Mouse (Mus musculus) liver, embryonic 11.5 days (tissue): ENCODE results near the gene Cpeb4. TPM values are rescaled to one million over a fixed set of nuclear protein-coding genes. Genes with fewer than 3 reads are reported as not detected.
"Not testable (repeated sequence)": the region's sequence is repeated elsewhere in the genome, so short reads cannot be mapped to it uniquely, and the experiment has no call there.

Source experiments
- ATAC-seq: fragments of 200-750 bp; cut with Nextera tagmentation; replicated peaks from 2 replicates; pipeline ENCODE4 v1.8.0; 2017; ENCODE audit warnings: moderate number of reproducible peaks, mild to moderate bottlenecking, moderate TSS enrichment, moderate library complexity; ENCODE audit not compliant: low FRiP score
- DNase-seq: peaks from one replicate; pipeline ENCODE4 v3.0.0-alpha.2; 2017; ENCODE audit warnings: low spot score
- H3K27ac ChIP-seq: fragments of 300-500 bp; sonication (generic); 2 replicates; pipeline ENCODE4 v1.5.1; 2014; ENCODE audit warnings: mild to moderate bottlenecking, low read depth, low read length, control low read depth
- H3K27me3 ChIP-seq: fragments of 300-500 bp; sonication (generic); replicated peaks from 2 replicates; pipeline ENCODE4 v1.6.1; 2014; ENCODE audit warnings: low read length, mixed read lengths; ENCODE audit not compliant: control insufficient read depth, insufficient read depth
- H3K36me3 ChIP-seq: fragments of 300-500 bp; sonication (generic); 2 replicates; pipeline ENCODE4 v1.6.1; 2014; ENCODE audit warnings: mild to moderate bottlenecking, low read length, moderate library complexity, mixed read lengths; ENCODE audit not compliant: control insufficient read depth, insufficient read depth
- H3K4me1 ChIP-seq: fragments of 300-500 bp; sonication (generic); replicated peaks from 2 replicates; pipeline ENCODE4 v1.6.1; 2014; ENCODE audit warnings: low read length, mixed read lengths; ENCODE audit not compliant: control insufficient read depth, insufficient read depth
- H3K4me2 ChIP-seq: fragments of 300-500 bp; sonication (generic); 2 replicates; pipeline ENCODE4 v1.6.1; 2014; ENCODE audit warnings: mild to moderate bottlenecking, control low read depth, moderate library complexity
- H3K4me3 ChIP-seq: fragments of 300-500 bp; sonication (generic); 2 replicates; pipeline ENCODE4 v1.5.1; 2014; ENCODE audit warnings: low read depth, low read length, control low read depth
- H3K9ac ChIP-seq: fragments of 300-500 bp; sonication (generic); 2 replicates; pipeline ENCODE4 v1.6.1; 2014; ENCODE audit warnings: low read depth, low read length, control low read depth
- H3K9me3 ChIP-seq: fragments of 300-500 bp; sonication (generic); 2 replicates; pipeline ENCODE4 v1.6.1; 2016; ENCODE audit warnings: low read length, inconsistent platforms, mixed read lengths; ENCODE audit not compliant: control insufficient read depth
- WGBS: fragments of 180-500 bp; shearing (Covaris S2); extraction: QIAGEN DNeasy Blood & Tissue Kit; methylation state at CpG from one replicate; pipeline ENCODE4 v1.1.7; 2014; 5-methylcytosine and 5-hydroxymethylcytosine counted together
- polyA plus RNA-seq: library from polyadenylated mRNA; unstranded; fragments of >200 nt; fragmentation: Nextera tagmentation; extraction: Ambion mirVana; gene quantifications from 2 replicates; pipeline ENCODE4 v1.2.1, GENCODE M21; 2014

The Cpeb4 gene
- polyA plus RNA-seq, 1 experiment from 2014 or later = 14.4 TPM

GRCm38 (mm10) chr11:31842171-31842959, 29.6 kb upstream of the Cpeb4 start:
- Histone ChIP-seq H3K4me3 (no peak overlapping the region), H3K4me2 (no peak overlapping the region), H3K27me3 (no peaks in the 10 kb centered on the region), H3K4me1 (peaks cover 40% of the 10 kb centered on the region), H3K27ac (peak overlapping the region; percentile 97), H3K9ac (peak overlapping the region; percentile 64; the same call in 1 of the 2 replicates), H3K9me3 (no peaks in the 10 kb centered on the region), H3K36me3 (no peaks in the 10 kb centered on the region)
- ATAC-seq (no peak), DNase-seq (no peak)
- 85% methylated on average over 5 of the region's 5 CpGs for WGBS

- peak overlapping the region; percentile 64 for H3K9ac ChIP-seq
- no peaks in the 10 kb centered on the region for H3K27me3 ChIP-seq
- H3K9me3 ChIP-seq = no peaks in the 10 kb centered on the region
- peaks cover 36% of the 10 kb centered on the region for H3K4me1 ChIP-seq
- no peaks in the 10 kb centered on the region for H3K36me3 ChIP-seq
- H3K4me2 ChIP-seq = peak overlapping the region; percentile 40
- no peak overlapping the region for H3K4me3 ChIP-seq
- H3K27ac ChIP-seq = peak overlapping the region; percentile 97
- WGBS = 68% methylated on average over 7 of the region's 7 CpGs
- peak; percentile 56 for ATAC-seq
- DNase-seq = no peak
These were observed 28.7 kb upstream of the Cpeb4 start for GRCm38 (mm10) chr11:31843177-31843833.

DNA sequence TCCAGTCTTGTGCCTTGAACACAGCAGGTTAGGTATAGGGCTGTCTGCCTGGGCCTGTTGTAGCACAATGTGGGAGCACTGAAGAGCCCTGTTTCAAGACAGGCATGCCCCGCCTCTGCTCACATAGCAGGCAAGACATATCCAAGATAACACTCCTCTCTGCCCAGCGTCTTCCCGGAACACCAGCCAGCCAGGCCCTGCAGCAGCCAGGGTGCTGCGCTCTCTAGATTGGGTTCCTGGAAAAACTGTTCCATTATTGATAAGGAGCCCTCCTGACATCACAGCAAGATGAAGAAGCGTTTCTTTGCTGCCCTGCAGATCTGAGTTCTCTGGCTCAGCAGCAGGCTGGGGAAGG, 28.2 kb upstream of the Cpeb4 start:
- 27% methylated on average over 5 of the region's 5 CpGs for WGBS
- Histone ChIP-seq H3K9ac (peak overlapping the region; percentile 64), H3K9me3 (no peaks in the 10 kb centered on the region), H3K4me2 (peak overlapping the region; percentile 40), H3K4me1 (peaks cover 31% of the 10 kb centered on the region), H3K36me3 (no peaks in the 10 kb centered on the region), H3K4me3 (no peak overlapping the region), H3K27ac (peak overlapping the region; percentile 97), H3K27me3 (no peaks in the 10 kb centered on the region)
- DNase-seq (peak; percentile 67), ATAC-seq (peak; percentile 100)

GRCm38 (mm10) chr11:31845111-31845510, 26.9 kb upstream of the Cpeb4 start:
- H3K36me3 ChIP-seq, H3K9me3 ChIP-seq, H3K4me2 ChIP-seq, ATAC-seq, DNase-seq, H3K4me3 ChIP-seq, H3K27me3 ChIP-seq: not testable (repeated sequence)
- peaks cover 31% of the 10 kb centered on the region for H3K4me1 ChIP-seq
- H3K27ac ChIP-seq = peak overlapping the region; percentile 97; the same call in 1 of the 2 replicates
- WGBS = 83% methylated on average over 1 of the region's 1 CpGs
- H3K9ac ChIP-seq = 0 out of 2 replicates have a peak overlapping the region, but pooled peaks have one; percentile 20

- no peak overlapping the region for H3K4me3 ChIP-seq
- no peaks in the 10 kb centered on the region for H3K27me3 ChIP-seq
- no peaks in the 10 kb centered on the region for H3K9me3 ChIP-seq
- peaks cover 31% of the 10 kb centered on the region for H3K4me1 ChIP-seq
- DNase-seq = no peak
- 79% methylated on average over 9 of the region's 9 CpGs for WGBS
- H3K4me2 ChIP-seq = no peak overlapping the region
- no peak for ATAC-seq
- no peaks in the 10 kb centered on the region for H3K36me3 ChIP-seq
- H3K9ac ChIP-seq = no peak overlapping the region
- H3K27ac ChIP-seq = no peak overlapping the region
These were observed 25.1 kb upstream of the Cpeb4 start for GRCm38 (mm10) chr11:31846771-31847468.

DNA sequence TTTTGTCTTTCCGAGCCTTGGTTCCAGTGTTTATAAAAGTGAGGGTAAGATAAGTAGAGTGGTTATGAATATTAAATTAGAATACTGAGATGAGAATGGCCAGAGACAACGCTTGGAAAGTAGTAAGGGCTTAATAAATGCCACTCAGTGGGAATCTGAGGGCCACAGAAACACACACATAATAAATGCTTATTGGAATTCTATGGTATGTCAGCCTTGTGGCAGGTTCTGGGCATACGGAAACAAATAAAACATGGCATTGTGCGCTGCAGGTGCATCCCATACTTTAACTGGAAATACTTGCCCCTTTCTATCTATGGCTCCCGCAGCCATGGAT, 24.6 kb upstream of the Cpeb4 start:
- Histone ChIP-seq H3K4me1 (peaks cover 29% of the 10 kb centered on the region), H3K9ac (no peak overlapping the region), H3K27me3 (no peaks in the 10 kb centered on the region), H3K4me2 (no peak overlapping the region), H3K9me3 (no peaks in the 10 kb centered on the region), H3K4me3 (no peak overlapping the region), H3K27ac (no peak overlapping the region), H3K36me3 (no peaks in the 10 kb centered on the region)
- DNase-seq = no peak
- ATAC-seq = no peak
- WGBS = 93% methylated on average over 5 of the region's 5 CpGs

- DNase-seq (no peak), ATAC-seq (no peak)
- no peak overlapping the region for H3K9ac ChIP-seq
- H3K4me1 ChIP-seq = peaks cover 17% of the 10 kb centered on the region
- H3K36me3 ChIP-seq = no peaks in the 10 kb centered on the region
- H3K4me3 ChIP-seq = no peak overlapping the region
- no peaks in the 10 kb centered on the region for H3K27me3 ChIP-seq
- no peak overlapping the region for H3K4me2 ChIP-seq
- no peaks in the 10 kb centered on the region for H3K9me3 ChIP-seq
- no peak overlapping the region for H3K27ac ChIP-seq
- WGBS = 84% methylated on average over 4 of the region's 4 CpGs
These were observed 23.3 kb upstream of the Cpeb4 start for GRCm38 (mm10) chr11:31848725-31849124.

- H3K4me3 ChIP-seq = no peak overlapping the region
- no peak overlapping the region for H3K9ac ChIP-seq
- 82% methylated on average over 3 of the region's 3 CpGs for WGBS
- DNase-seq = no peak
- no peak overlapping the region for H3K4me2 ChIP-seq
- ATAC-seq = no peak
- no peaks in the 10 kb centered on the region for H3K27me3 ChIP-seq
- H3K4me1 ChIP-seq = 0 out of 2 replicates have a peak, but pooled peaks cover 7% of the 10 kb centered on the region
- no peaks in the 10 kb centered on the region for H3K9me3 ChIP-seq
- H3K36me3 ChIP-seq = no peaks in the 10 kb centered on the region
- H3K27ac ChIP-seq = no peak overlapping the region
These were observed 21.7 kb upstream of the Cpeb4 start for GRCm38 (mm10) chr11:31850156-31850775.
